Mouse (Mus musculus): ENCODE results near the gene Adgrd1. TPM values are rescaled to one million over a fixed set of nuclear protein-coding genes. Genes with fewer than 3 reads are reported as not detected.
"Not testable (repeated sequence)": the region's sequence is repeated elsewhere in the genome, so short reads cannot be mapped to it uniquely, and the experiment has no call there.

Gene Adgrd1
- polyA plus RNA-seq, 1 experiment from 2014 or later: 1.2 TPM

GRCm38 (mm10) chr5:129111729-129112128, 15.2 kb downstream of the Adgrd1 start:
- Histone ChIP-seq H3K4me1 (replicated peaks) (no peaks in the 10 kb centered on the region), H3K9me3 (no peaks in the 10 kb centered on the region), H3K4me2 (replicated peaks) (no peak overlapping the region), H3K9ac (no peak overlapping the region), H3K27ac (no peak overlapping the region), H3K36me3 (no peaks in the 10 kb centered on the region), H3K27me3 (replicated peaks) (no peaks in the 10 kb centered on the region; the same call in 1 of the 2 replicates), H3K4me3 (replicated peaks) (no peak overlapping the region)
- 72% methylated on average over 8 of the region's 8 CpGs for WGBS
- ATAC-seq: no peak

GRCm38 (mm10) chr5:129113741-129114476, 17.4 kb downstream of the Adgrd1 start:
- no peak overlapping the region for H3K4me2 ChIP-seq (replicated peaks)
- 68% methylated on average over 13 of the region's 13 CpGs for whole genome bisulfite sequencing
- no peak overlapping the region for H3K9ac ChIP-seq
- no peak overlapping the region for H3K4me3 ChIP-seq (replicated peaks)
- H3K4me1 ChIP-seq (replicated peaks): no peaks in the 10 kb centered on the region
- H3K36me3 ChIP-seq: no peaks in the 10 kb centered on the region
- no peak for ATAC-seq
- H3K27me3 ChIP-seq (replicated peaks): no peaks in the 10 kb centered on the region; the same call in 1 of the 2 replicates
- H3K27ac ChIP-seq: no peak overlapping the region
- H3K9me3 ChIP-seq: no peaks in the 10 kb centered on the region

- no peak for ATAC-seq
- Histone ChIP-seq H3K4me3 (replicated peaks) (no peak overlapping the region), H3K36me3 (no peaks in the 10 kb centered on the region), H3K4me2 (replicated peaks) (no peak overlapping the region), H3K9me3 (no peaks in the 10 kb centered on the region), H3K4me1 (replicated peaks) (no peaks in the 10 kb centered on the region), H3K9ac (no peak overlapping the region), H3K27me3 (replicated peaks) (no peaks in the 10 kb centered on the region), H3K27ac (no peak overlapping the region)
- 82% methylated on average over 8 of the region's 8 CpGs for WGBS
These were observed 19.7 kb downstream of the Adgrd1 start for GRCm38 (mm10) chr5:129116299-129116698.

DNA sequence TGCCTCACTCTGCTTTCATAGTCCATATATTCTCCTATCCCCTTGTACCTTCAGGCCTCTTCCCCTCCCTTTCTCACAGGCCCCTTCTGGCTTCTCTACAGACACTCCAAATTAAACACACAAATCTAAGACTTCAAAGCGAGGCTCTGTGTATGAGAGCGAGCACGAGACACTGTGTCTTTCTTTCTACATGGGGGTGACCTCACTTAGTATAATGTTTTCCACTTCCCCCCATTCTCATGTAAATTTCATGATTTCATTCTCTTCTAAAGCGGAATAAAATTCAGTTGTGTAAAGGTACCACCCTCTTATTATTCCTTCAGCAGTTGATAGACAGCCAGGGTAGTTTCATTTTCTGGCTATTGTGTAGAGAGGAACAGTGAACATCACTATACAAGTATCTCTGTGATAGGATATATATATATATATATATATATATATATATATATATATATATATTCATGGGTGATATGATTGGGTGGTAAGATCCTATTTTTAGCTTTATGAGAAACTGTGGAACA, 21.1 kb downstream of the Adgrd1 start:
- no peak for ATAC-seq
- Histone ChIP-seq H3K9me3 (no peaks in the 10 kb centered on the region), H3K27me3 (replicated peaks) (no peaks in the 10 kb centered on the region), H3K4me3 (replicated peaks) (no peak overlapping the region), H3K36me3 (no peaks in the 10 kb centered on the region), H3K4me2 (replicated peaks) (no peak overlapping the region), H3K4me1 (replicated peaks) (no peaks in the 10 kb centered on the region), H3K9ac (no peak overlapping the region), H3K27ac (no peak overlapping the region)
- 68% methylated on average over 4 of the region's 4 CpGs for WGBS

GRCm38 (mm10) chr5:129118523-129118922, 22.0 kb downstream of the Adgrd1 start:
- no peak overlapping the region for H3K9ac ChIP-seq
- H3K36me3 ChIP-seq: no peaks in the 10 kb centered on the region
- H3K4me3 ChIP-seq (replicated peaks): no peak overlapping the region
- H3K9me3 ChIP-seq: no peaks in the 10 kb centered on the region
- no peak overlapping the region for H3K27ac ChIP-seq
- H3K27me3 ChIP-seq (replicated peaks): no peaks in the 10 kb centered on the region
- ATAC-seq: no peak
- no peak overlapping the region for H3K4me2 ChIP-seq (replicated peaks)
- no peaks in the 10 kb centered on the region for H3K4me1 ChIP-seq (replicated peaks)
- WGBS: 53% methylated on average over 7 of the region's 7 CpGs

GRCm38 (mm10) chr5:129119146-129119545, 22.6 kb downstream of the Adgrd1 start:
- no peak overlapping the region for H3K4me3 ChIP-seq (replicated peaks)
- 59% methylated on average over 4 of the region's 4 CpGs for WGBS

GRCm38 (mm10) chr5:129121654-129122285, 25.2 kb downstream of the Adgrd1 start:
- ATAC-seq: no peak
- WGBS: 59% methylated on average over 15 of the region's 15 CpGs
- 0 out of 2 replicates have a peak, but pooled peaks cover 5% of the 10 kb centered on the region for H3K4me1 ChIP-seq (replicated peaks)
- H3K27ac ChIP-seq: no peak overlapping the region
- no peak overlapping the region for H3K4me2 ChIP-seq (replicated peaks)
- no peaks in the 10 kb centered on the region for H3K9me3 ChIP-seq
- no peak overlapping the region for H3K9ac ChIP-seq
- H3K27me3 ChIP-seq (replicated peaks): no peaks in the 10 kb centered on the region
- H3K4me3 ChIP-seq (replicated peaks): no peak overlapping the region
- H3K36me3 ChIP-seq: no peaks in the 10 kb centered on the region

More at GRCm38 (mm10) chr5:129119146-129119545, 22.6 kb downstream of the Adgrd1 start:
- H3K9me3 ChIP-seq: no peaks in the 10 kb centered on the region
- no peaks in the 10 kb centered on the region for H3K27me3 ChIP-seq (replicated peaks)
- H3K4me1 ChIP-seq (replicated peaks): 0 out of 2 replicates have a peak, but pooled peaks cover under 1% of the 10 kb centered on the region
- no peak for ATAC-seq
- no peak overlapping the region for H3K9ac ChIP-seq
- no peak overlapping the region for H3K27ac ChIP-seq
- H3K4me2 ChIP-seq (replicated peaks): no peak overlapping the region
- H3K36me3 ChIP-seq: no peaks in the 10 kb centered on the region

- WGBS: 82% methylated on average over 7 of the region's 7 CpGs
- H3K9me3 ChIP-seq: no peaks in the 10 kb centered on the region
These were observed 25.9 kb downstream of the Adgrd1 start for GRCm38 (mm10) chr5:129122491-129122890.

DNA sequence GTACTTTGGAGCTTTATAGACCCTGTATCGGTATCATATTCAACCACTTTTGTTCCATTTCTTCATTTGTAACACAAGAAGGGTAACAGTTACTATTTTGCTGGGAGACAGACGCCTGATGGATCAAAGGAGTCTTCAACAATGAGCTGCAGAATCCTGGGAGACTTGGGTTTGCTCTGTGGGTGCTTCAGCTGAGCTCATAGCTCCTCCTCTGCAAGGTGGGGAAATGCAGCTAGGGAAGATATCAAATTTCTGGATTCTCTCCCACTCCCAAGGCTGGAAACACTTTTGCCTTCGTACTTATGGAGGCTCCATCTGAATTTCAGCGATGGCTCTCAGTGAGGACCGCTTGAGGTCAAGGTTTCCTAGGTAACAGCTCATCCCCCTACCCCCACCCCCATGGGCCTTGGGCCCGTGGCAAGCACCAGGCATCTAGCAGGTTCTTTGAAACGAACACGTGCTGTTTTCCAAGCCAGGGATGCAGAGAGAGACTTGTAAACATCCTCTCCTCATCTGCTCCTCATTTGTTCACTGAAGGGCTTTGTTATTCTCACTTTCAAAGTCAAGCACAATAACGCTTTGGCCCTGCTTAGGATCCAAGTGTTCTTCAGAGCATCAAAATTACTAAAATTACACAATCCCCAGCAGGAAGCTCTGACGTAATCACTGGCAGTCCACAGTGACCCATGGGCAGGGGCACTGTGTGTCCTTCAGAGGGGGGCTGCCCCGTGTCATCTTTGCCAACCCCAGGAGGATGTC, 27.7 kb downstream of the Adgrd1 start:
- H3K9me3 ChIP-seq: no peaks in the 10 kb centered on the region
- H3K4me1 ChIP-seq (replicated peaks): 0 out of 2 replicates have a peak, but pooled peaks cover 5% of the 10 kb centered on the region
- H3K36me3 ChIP-seq: no peaks in the 10 kb centered on the region
- no peak for ATAC-seq
- no peak overlapping the region for H3K4me3 ChIP-seq (replicated peaks)
- H3K9ac ChIP-seq: no peak overlapping the region
- H3K4me2 ChIP-seq (replicated peaks): no peak overlapping the region
- no peak overlapping the region for H3K27ac ChIP-seq
- H3K27me3 ChIP-seq (replicated peaks): no peaks in the 10 kb centered on the region
- 33% methylated on average over 11 of the region's 11 CpGs for WGBS

More at GRCm38 (mm10) chr5:129122491-129122890, 25.9 kb downstream of the Adgrd1 start:
- H3K4me1 ChIP-seq (replicated peaks): 0 out of 2 replicates have a peak, but pooled peaks cover 5% of the 10 kb centered on the region
- no peak for ATAC-seq
- H3K36me3 ChIP-seq: no peaks in the 10 kb centered on the region
- H3K4me3 ChIP-seq (replicated peaks): no peak overlapping the region
- no peak overlapping the region for H3K9ac ChIP-seq
- no peak overlapping the region for H3K27ac ChIP-seq
- no peak overlapping the region for H3K4me2 ChIP-seq (replicated peaks)
- no peaks in the 10 kb centered on the region for H3K27me3 ChIP-seq (replicated peaks)

- not testable (repeated sequence) for H3K36me3 ChIP-seq; ATAC-seq; H3K4me2 ChIP-seq (replicated peaks); H3K27me3 ChIP-seq (replicated peaks); H3K4me1 ChIP-seq (replicated peaks); H3K27ac ChIP-seq; H3K9ac ChIP-seq; H3K4me3 ChIP-seq (replicated peaks); H3K9me3 ChIP-seq
- WGBS: 92% methylated on average over 22 of the region's 22 CpGs
These were observed 31.8 kb downstream of the Adgrd1 start for GRCm38 (mm10) chr5:129128310-129128709.

- no peak overlapping the region for H3K9ac ChIP-seq
These were observed 33.8 kb downstream of the Adgrd1 start for GRCm38 (mm10) chr5:129130301-129130700.

DNA sequence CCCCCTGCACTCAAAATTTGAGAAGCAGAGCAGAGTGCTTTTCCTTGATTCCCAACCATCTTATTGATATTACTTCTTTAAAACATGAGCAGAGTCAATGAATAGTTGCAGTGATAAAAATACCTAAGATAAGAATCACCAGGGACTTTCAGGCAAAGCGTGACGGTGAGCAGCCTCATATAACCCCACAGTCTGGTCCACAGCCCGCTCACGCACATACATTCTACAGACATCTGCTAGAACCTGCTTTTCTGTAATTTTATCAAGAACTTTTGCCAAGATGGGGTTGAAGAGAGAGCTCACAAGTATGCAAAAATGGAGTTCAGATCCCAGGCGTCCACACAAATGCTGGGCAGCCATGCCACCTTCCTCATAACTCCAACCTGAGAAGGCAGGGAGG, 40.9 kb downstream of the Adgrd1 start:
- Histone ChIP-seq H3K4me1 (replicated peaks) (no peaks in the 10 kb centered on the region), H3K27me3 (replicated peaks) (no peaks in the 10 kb centered on the region), H3K36me3 (no peaks in the 10 kb centered on the region), H3K4me3 (replicated peaks) (no peak overlapping the region), H3K27ac (no peak overlapping the region), H3K9me3 (no peaks in the 10 kb centered on the region), H3K9ac (no peak overlapping the region), H3K4me2 (replicated peaks) (no peak overlapping the region)
- no peak for ATAC-seq
- WGBS: 78% methylated on average over 5 of the region's 5 CpGs

More at GRCm38 (mm10) chr5:129130301-129130700, 33.8 kb downstream of the Adgrd1 start:
- H3K36me3 ChIP-seq: no peaks in the 10 kb centered on the region
- no peak overlapping the region for H3K4me3 ChIP-seq (replicated peaks)
- no peaks in the 10 kb centered on the region for H3K27me3 ChIP-seq (replicated peaks)
- ATAC-seq: no peak
- no peak overlapping the region for H3K4me2 ChIP-seq (replicated peaks)
- WGBS: 96% methylated on average over 8 of the region's 8 CpGs
- no peaks in the 10 kb centered on the region for H3K4me1 ChIP-seq (replicated peaks)
- no peak overlapping the region for H3K27ac ChIP-seq
- no peaks in the 10 kb centered on the region for H3K9me3 ChIP-seq

Measured in intestine, embryonic 15.5 days (tissue).